Mouse (Mus musculus) lung, postnatal 0 days (tissue): ENCODE results near the gene Sbno2.

Experiments used
- CTCF ChIP-seq: IDR thresholded peaks from 2 replicates; pipeline ENCODE4 v1.5.1; 2016; ENCODE audit warnings: antibody characterized with exemption, mild to moderate bottlenecking
- EP300 ChIP-seq: IDR thresholded peaks from 2 replicates; pipeline ENCODE4 v1.6.1; 2016; ENCODE audit warnings: antibody characterized with exemption, mild to moderate bottlenecking, control low read depth

DNA sequence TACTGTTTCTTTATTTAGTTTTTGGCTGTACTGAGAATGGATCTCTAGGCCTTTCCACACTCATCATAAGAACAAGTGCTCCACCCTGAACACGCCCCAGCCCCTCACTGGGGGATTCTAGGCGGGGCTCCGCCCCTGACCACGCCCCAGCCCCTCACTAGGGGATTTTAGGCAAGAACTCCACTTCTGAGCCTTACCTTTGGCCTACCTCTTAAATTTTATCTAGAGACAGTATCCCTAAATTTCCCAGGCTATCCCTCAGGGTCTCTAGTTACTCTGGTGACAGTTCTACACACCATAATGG lies 80.4 kb downstream of the Sbno2 start:
- TF ChIP-seq CTCF (no peak), EP300 (no peak)
